Mouse (Mus musculus): ENCODE data around the gene Zmynd10.

DNA sequence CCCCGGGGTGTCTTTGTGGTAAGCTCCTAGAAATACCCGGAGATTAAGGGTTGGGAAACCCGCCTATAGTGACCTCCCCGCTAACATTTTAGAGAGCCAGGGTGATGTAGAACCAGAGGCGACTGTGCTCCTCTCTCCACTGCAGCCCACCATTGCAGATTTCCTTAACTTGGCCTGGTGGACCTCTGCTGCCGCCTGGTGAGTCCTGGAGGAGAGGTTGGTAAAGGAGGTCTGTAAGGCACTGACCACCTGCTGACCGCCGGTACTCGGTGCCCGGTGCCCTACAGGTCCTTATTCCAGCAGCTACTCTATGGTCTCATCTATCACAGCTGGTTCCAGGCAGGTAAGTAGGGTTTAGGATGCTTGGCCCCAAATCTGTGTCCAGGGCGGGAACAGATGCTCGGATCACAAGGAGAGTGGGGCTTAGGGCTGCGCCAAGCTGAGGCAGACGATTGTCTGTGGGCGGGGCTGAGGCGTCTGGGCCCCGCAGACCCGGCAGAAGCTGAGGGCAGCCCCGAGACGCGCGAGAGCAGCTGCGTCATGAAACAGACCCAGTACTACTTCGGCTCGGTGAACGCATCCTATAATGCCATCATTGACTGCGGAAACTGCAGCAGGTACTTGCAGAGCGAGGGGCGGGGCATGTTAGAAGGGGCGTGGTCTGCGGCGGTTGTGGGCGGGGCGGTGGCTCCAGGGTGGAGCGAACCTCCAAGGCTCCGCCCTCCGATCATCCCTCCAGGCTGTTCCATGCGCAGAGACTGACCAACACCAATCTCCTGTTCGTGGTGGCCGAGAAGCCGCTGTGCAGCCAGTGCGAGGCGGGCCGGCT, 20.7 kb upstream of the Zmynd10 start:
- TF ChIP-seq GATA1 (IDR thresholded peaks at IDR 0.05; ENCODE audit: borderline replicate concordance, low read length) (no peak), FLI1 (IDR thresholded peaks at IDR 0.05; ENCODE audit: low read length) (no peak)

Measured in megakaryocyte, embryonic 14.5 days (primary cell).